Mouse (Mus musculus) G1E (cell line): Measurements from ENCODE around the gene Rps25. TPM values are rescaled to one million over a fixed set of nuclear protein-coding genes. Genes with fewer than 3 reads are reported as not detected.
"Not testable (repeated sequence)": the region's sequence is repeated elsewhere in the genome, so short reads cannot be mapped to it uniquely, and the experiment has no call there.

ENCODE experiments used
- ATAC-seq: 2 replicates; pipeline ENCODE4 v1.8.0; 2016; ENCODE audit warnings: mild to moderate bottlenecking; ENCODE audit not compliant: insufficient number of reproducible peaks, poor library complexity, low FRiP score, severe bottlenecking; ENCODE audit errors: extremely low read depth
- DNase-seq: peaks from one replicate; pipeline ENCODE4 v3.0.0; 2012; ENCODE audit warnings: low spot score
- H3K27me3 ChIP-seq: 2 replicates; pipeline ENCODE4 v1.6.1; 2012; ENCODE audit warnings: mild to moderate bottlenecking, low read length, inconsistent platforms; ENCODE audit not compliant: insufficient read depth
- H3K36me3 ChIP-seq: replicated peaks from 2 replicates; pipeline ENCODE3; 2012; ENCODE audit warnings: mild to moderate bottlenecking, inconsistent platforms
- H3K4me1 ChIP-seq: 2 replicates; pipeline ENCODE4 v1.6.1; 2012; ENCODE audit warnings: low read depth, low read length, inconsistent platforms, mixed read lengths; ENCODE audit not compliant: insufficient read depth
- H3K4me3 ChIP-seq: 2 replicates; pipeline ENCODE4 v1.5.1; 2012; ENCODE audit warnings: low read depth, mild to moderate bottlenecking, inconsistent platforms, low read length, moderate library complexity, mixed read lengths
- H3K9me3 ChIP-seq: replicated peaks from 2 replicates; pipeline ENCODE4 v1.6.1; 2012; ENCODE audit warnings: inconsistent platforms
- CTCF ChIP-seq: IDR thresholded peaks from 2 replicates; pipeline ENCODE4 v1.5.1; 2012; ENCODE audit warnings: low read depth, low read length, inconsistent platforms, mixed read lengths
- GATA1 ChIP-seq: IDR thresholded peaks from 2 replicates; pipeline ENCODE4 v1.6.1; 2012; ENCODE audit warnings: borderline replicate concordance, low read length, inconsistent platforms, mixed read lengths
- GATA2 ChIP-seq: IDR thresholded peaks from 2 replicates; pipeline ENCODE4 v1.6.1; 2012; ENCODE audit warnings: low read depth, low read length, inconsistent platforms, borderline replicate concordance
- POLR2AphosphoS5 ChIP-seq: IDR thresholded peaks from 2 replicates; pipeline ENCODE4 v1.6.1; 2012; ENCODE audit warnings: low read depth, low read length, inconsistent platforms; ENCODE audit not compliant: insufficient replicate concordance
- TAL1 ChIP-seq: conservative IDR thresholded peaks from 2 replicates; pipeline ENCODE4 v1.6.1; 2012; ENCODE audit warnings: low read depth, low read length, inconsistent platforms, mixed read lengths
- polyA plus RNA-seq: library from polyadenylated mRNA; stranded (reverse); fragments of >175 nt; gene quantifications from 2 replicates; pipeline ENCODE4 v1.2.3, GENCODE M21; 2012
- total RNA-seq, 2 experiments: library from RNA; stranded (forward) in 1 of 2; stranded (reverse) in 1 of 2; fragments of 200-1000 nt in 1 of 2; fragments of >200 nt in 1 of 2; fragmentation: Nextera tagmentation in 1 of 2; gene quantifications; 2 replicates each; pipeline ENCODE4 v1.2.3; 2014 to 2017

Gene Rps25
- total RNA-seq (2014; fragmentation: Nextera tagmentation) (661 and 718 TPM in 2 replicates), total RNA-seq (2017) (2,498 and 2,521 TPM in 2 replicates), polyA plus RNA-seq (230 and 272 TPM in 2 replicates)

DNA sequence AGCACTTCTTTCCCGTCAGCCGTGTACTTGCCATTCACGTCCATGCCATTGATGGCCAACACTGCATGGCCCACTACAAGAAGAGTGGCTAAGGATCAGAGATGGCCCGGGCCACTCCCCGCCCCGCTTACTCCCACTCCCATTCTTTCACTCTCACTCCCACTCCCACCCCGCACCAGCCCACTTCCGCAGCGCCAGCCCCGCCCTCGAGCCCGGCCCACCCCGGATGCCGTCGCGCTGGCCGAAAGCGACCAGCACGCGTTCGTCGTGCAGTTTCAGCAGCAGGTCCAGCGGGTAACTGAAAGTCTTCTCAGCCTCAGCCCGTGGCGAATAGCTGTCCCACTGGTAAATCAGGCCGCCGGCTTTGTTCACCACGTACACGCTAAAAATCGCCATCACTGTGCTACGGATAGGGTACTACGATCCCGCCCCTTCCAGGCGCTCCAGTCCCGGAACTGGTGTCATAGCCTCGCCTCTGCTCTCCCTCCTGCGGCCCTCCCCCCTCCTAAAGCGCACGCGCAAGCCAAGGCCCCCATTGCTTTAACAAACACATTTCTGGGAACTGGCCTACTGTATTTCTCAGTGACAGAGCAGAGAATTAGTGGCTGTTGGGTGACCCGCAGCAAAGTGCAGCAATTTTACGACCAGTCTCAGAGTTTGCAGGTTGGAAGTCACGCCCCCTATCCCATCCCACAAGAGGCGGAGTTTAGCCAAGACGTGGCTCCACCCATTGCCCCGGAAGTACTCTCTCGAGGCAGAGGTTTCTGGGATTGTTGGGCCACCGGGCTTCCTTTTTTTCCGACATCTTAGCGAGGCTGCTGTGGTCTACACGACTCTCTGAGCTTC is at the start of gene Rps25, which contains the start of gene Trappc4:
Gene Rps25 (plus strand): TSS at position 234 of the 846 bp plus-strand sequence.
Gene Trappc4 (minus strand): TSS at position 695 of the 846 bp plus-strand sequence.
- H3K4me3 ChIP-seq: peak within 1 kb of the TSS; percentile 84
- peak; percentile 90 for DNase-seq
- H3K4me1 ChIP-seq: peaks cover 55% of the 10 kb centered on the region
- H3K36me3 ChIP-seq: peaks cover 74% of the 10 kb centered on the region
- H3K27me3 ChIP-seq: no peaks in the 10 kb centered on the region
- TF ChIP-seq POLR2AphosphoS5 (no peak), CTCF (no peak), GATA2 (no peak), TAL1 (no peak), GATA1 (no peak)
- H3K9me3 ChIP-seq: no peaks in the 10 kb centered on the region
- peak; percentile 85 for ATAC-seq

DNA sequence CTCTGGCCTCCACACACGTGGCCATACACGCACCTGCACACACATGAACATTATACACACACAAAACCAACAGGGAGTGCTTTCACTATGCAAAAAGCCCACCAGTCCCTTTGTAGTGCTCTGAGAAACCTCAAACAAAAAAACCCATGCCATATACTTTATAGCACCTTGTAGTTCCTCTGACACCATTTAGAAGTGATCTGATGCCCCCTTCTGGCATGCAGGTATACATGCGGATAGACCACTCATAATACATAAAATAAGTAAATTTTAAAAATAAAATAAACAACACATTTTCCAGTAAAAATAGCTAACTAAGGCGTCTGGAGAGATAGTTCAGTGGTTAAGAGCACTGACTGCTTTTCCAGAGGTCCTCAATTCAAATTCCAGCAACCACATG is 49.7 kb upstream of the Rps25 start:
- Histone ChIP-seq H3K4me1 (peaks cover 38% of the 10 kb centered on the region), H3K4me3 (no peak overlapping the region), H3K36me3 (peaks cover 74% of the 10 kb centered on the region), H3K9me3 (no peaks in the 10 kb centered on the region), H3K27me3 (no peaks in the 10 kb centered on the region)
- TF ChIP-seq TAL1: no peak
- no peak for TF ChIP-seq POLR2AphosphoS5
- no peak; the same call in 1 of the 2 replicates for TF ChIP-seq CTCF
- no peak for TF ChIP-seq GATA1
- TF ChIP-seq GATA2: no peak
- ATAC-seq (no peak), DNase-seq (peak; percentile 42)

- Histone ChIP-seq H3K36me3 (peaks cover 33% of the 10 kb centered on the region), H3K27me3 (no peaks in the 10 kb centered on the region), H3K4me1 (peaks cover 25% of the 10 kb centered on the region), H3K9me3 (no peaks in the 10 kb centered on the region), H3K4me3 (peak within 1 kb of the TSS; percentile 89)
- DNase-seq: peak; percentile 74
- TF ChIP-seq GATA1 (no peak), GATA2 (no peak), POLR2AphosphoS5 (no peak), TAL1 (no peak), CTCF (no peak)
- peak; percentile 82 for ATAC-seq
Measured at GRCm38 (mm10) chr9:44361190-44361917, 45.6 kb upstream of the Rps25 start, which contains the start of gene Vps11. TSS of gene Vps11 (minus strand) at chr9:44361670.

GRCm38 (mm10) chr9:44361931-44362330 is 45.0 kb upstream of the Rps25 start:
- not testable (repeated sequence) for DNase-seq, H3K27me3 ChIP-seq, ATAC-seq, H3K9me3 ChIP-seq
- peaks cover 24% of the 10 kb centered on the region for H3K4me1 ChIP-seq
- peaks cover 27% of the 10 kb centered on the region for H3K36me3 ChIP-seq
- H3K4me3 ChIP-seq: peak overlapping the region; percentile 89; the same call in 1 of the 2 replicates

DNA sequence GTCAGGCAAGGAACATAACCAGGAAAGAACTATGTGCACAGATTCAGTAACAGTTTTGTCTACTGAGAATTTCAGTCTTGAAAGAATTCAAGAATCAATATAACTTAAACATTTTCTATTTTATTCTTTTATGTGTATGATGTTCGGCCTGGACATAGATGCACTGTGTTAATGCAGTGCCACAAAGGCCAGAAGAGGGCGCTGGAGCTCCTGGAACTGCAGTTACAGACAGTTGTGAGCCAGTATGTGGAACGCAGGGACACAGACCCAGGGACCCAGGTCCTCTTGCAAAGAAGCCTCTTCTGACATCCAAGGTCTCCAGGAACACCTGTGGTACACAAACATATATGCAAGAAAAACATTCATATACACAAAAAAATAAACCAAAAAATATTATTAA is 42.5 kb upstream of the Rps25 start:
- H3K4me3 ChIP-seq: no peak overlapping the region
- peaks cover 16% of the 10 kb centered on the region for H3K4me1 ChIP-seq
- DNase-seq: no peak
- ATAC-seq: no peak
- TF ChIP-seq GATA1 (no peak), TAL1 (no peak), CTCF (no peak), GATA2 (no peak), POLR2AphosphoS5 (no peak)
- no peaks in the 10 kb centered on the region for H3K27me3 ChIP-seq
- H3K9me3 ChIP-seq: no peaks in the 10 kb centered on the region
- H3K36me3 ChIP-seq: peaks cover 6% of the 10 kb centered on the region

- no peak for ATAC-seq
- H3K9me3 ChIP-seq: no peaks in the 10 kb centered on the region
- no peak for TF ChIP-seq GATA2
- no peak for TF ChIP-seq POLR2AphosphoS5
- TF ChIP-seq TAL1: no peak
- TF ChIP-seq CTCF: no peak
- TF ChIP-seq GATA1: no peak
- peaks cover 5% of the 10 kb centered on the region; the same call in 1 of the 2 replicates for H3K4me1 ChIP-seq
- DNase-seq: no peak
- no peak overlapping the region for H3K4me3 ChIP-seq
- peaks cover 11% of the 10 kb centered on the region for H3K36me3 ChIP-seq
- no peaks in the 10 kb centered on the region for H3K27me3 ChIP-seq
Measured at GRCm38 (mm10) chr9:44373386-44373785, 33.6 kb upstream of the Rps25 start.
